Mouse (Mus musculus) small intestine, adult 2 months (tissue): ENCODE measurements around the gene Numb.

Experiments
- CTCF ChIP-seq: fragments of 200-500 bp; IDR thresholded peaks from 2 replicates; pipeline ENCODE4 v1.5.1; 2012; ENCODE audit warnings: low read depth, mild to moderate bottlenecking, control low read depth, inconsistent platforms, low read length, moderate library complexity, mixed read lengths; ENCODE audit not compliant: insufficient replicate concordance, insufficient read length; ENCODE audit errors: extremely low read depth
- POLR2A ChIP-seq: fragments of 200-500 bp; IDR thresholded peaks from 2 replicates; pipeline ENCODE4 v1.6.1; 2012; ENCODE audit warnings: low read depth, mild to moderate bottlenecking, control low read depth, inconsistent platforms, low read length, moderate library complexity

GRCm38 (mm10) chr12:83937600-83937999 is 15.9 kb upstream of the Numb start:
- TF ChIP-seq CTCF (no peak), POLR2A (no peak)
